Mouse (Mus musculus) 3T3-L1 (cell line): ENCODE data around the gene Tbc1d14.

ENCODE experiments used
- DNase-seq: peaks from one replicate; pipeline ENCODE4 v3.0.0-alpha.2; 2015; ENCODE audit warnings: low read depth, low spot score

Gene Tbc1d14

DNA sequence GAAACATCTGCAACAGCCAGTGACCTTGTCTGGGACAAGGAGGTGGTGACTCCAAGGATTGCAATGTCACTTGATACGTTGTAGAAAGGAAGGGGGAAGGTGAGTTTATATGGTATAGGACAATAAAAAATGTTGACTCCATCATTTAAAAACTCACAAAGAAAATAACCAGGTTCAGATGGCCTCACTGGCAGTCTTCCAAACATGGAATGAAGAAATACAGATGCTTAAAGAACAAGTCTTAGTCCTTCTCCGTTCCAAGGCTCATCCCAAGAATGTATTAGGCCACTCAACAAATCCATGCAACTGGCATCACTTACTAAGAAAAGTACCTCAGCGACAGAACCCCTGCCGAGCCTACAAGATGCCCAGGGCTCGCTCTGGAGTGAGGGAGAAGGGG is 38.6 kb downstream of the Tbc1d14 start:
- DNase-seq: peak; percentile 81

DNA sequence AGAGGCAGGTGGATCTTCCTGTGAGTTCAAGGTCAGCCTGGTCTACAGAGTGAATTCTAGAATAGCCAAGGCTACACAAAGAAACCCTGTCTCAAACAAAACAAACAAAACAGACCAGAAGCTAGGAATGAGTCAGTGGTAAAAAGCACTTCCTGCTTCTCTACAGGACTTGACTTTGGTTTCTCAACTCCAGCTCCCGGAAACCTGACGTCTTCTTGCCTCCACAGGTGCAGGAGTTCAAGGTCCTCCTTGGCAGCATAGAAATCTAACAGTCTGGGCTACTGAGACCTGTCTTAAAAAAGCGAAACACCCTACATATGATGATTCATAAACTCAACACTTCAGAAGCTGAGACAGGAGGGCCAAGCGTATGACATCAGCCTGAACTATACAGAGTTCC is 39.2 kb downstream of the Tbc1d14 start:
- DNase-seq: peak; percentile 54

GRCm38 (mm10) chr5:36553056-36553606 is 39.9 kb downstream of the Tbc1d14 start:
- no peak for DNase-seq

DNA sequence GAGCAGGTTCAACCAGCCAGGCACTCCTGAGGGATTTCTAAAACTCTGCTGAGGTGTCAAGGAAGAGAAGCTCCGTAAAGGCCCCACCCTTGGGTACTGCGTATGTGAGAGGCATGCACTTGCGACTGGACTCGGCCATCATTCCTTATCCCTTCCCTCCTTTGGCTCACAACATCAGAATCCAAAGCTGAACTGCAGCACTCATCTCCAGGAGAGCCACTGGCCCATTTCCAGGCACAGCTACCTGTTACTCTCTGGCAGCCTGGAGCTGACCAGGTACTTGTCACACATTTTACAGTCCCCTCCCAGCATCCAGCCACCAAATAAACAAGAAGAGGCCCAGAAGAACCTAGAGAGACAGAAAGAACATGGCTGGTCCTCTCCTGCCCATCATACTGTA is 40.7 kb downstream of the Tbc1d14 start:
- DNase-seq: no peak

GRCm38 (mm10) chr5:36549243-36549642 is 43.8 kb downstream of the Tbc1d14 start:
- DNase-seq: no peak

DNA sequence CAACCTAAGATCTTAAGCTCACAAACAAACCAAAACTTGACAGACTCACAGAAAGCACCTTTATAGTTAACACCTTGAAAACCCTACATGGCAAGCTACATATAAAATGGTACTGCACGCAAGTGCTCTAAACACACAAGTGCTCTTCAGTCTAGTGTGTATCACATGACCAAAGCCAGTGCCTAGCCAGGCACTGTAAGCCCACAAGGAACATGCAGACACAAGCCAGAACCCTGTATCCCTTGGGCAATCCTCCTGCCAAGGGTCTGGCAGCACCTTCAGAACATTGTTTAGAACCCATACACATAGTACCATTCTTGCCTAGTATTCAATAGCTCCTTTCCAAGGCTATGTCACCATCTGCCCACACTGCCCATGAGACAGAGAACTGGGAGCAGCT is 48.3 kb downstream of the Tbc1d14 start:
- no peak for DNase-seq

GRCm38 (mm10) chr5:36540928-36541327 is 52.1 kb downstream of the Tbc1d14 start:
- DNase-seq: no peak

DNA sequence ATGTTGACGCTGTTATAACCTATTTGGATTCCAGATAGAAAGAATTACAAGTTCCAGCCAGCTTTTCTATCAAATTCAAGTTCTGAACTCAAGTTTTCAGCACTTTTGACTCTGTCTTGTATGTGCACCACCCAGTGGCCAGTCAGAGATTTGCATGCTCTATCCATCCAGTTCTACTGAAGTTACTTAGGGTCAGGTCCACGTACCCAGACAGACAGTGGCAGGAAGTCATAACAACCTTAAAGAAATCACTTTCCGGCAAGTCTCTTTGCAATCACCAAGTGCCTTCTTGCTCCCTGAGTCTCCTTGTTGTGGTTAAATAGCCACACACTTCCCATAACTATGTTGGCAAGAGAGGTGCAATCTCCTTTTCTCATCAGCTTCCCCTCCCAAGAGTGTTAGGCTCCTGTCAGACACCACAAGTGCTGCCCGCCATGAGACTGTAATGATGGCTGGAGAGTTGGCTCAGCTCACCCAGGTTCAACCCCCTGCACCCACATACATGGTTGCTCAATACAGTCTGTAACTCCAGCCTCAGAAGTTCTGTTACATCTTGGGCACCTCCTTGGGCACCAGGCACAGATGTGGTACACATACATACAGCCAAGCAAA is 54.4 kb downstream of the Tbc1d14 start:
- DNase-seq: peak; percentile 79

GRCm38 (mm10) chr5:36536424-36536823 is 56.7 kb downstream of the Tbc1d14 start:
- DNase-seq: no peak

DNA sequence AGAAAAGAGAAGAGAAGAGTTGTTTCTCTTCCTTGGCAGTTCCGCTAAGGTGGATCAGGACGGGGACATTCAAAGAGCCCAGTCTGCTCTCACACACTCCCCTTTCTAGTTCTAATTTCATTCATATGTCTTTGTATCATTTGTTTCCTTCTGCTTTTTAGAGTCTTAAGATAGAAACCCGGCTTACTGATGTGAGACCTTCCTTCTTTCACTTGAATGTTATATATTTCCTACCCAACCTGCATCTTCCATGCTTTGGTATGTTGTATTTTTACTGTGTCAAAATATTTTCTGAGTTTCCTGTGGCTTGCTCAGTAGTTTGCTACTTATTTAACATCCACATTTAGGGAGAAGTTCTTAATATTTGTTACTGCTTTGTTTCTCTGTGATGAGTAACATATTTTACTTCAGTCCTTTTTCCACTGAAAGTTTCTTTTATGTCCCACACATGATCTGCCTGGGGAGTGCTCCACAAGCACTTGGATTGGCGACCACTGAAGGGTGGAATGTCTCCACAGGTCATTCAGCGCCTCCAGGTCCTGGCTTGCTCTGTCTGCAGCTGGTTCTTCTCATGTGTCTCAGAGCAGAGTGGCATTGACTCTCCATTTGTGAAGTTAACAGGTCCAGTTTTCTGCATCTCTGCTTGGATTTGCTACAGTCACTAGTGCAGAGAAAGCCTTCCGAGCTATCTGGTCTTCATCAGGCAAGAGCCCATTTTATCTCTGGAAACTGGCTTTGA is 57.5 kb downstream of the Tbc1d14 start:
- DNase-seq: no peak

DNA sequence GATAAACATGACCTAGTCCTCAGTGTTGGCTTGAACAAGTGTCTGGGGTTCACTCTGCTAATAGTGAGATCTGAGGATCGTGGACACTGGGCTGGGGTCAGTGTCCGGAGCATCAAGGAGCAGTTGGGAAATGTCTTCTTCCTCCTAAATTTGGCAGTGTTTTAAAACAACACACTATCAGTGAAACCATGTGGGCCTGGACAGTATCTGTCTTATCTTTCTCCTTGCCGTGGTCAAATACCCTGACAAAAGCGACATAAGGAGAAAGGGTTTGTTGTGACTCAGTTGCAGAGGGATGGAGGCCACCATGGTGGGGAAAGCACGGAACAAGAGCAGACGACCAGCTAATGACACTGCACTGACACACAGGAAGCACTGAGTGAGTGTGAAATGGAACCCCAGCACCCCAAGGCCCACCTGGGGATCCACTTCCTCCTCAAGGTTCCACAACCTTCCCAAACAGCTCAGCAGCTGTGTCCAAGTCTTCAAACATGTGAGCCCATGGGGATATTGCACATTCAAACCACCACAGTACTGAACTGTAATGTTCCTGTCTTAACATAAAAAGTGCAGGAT is 58.5 kb downstream of the Tbc1d14 start:
- no peak for DNase-seq

GRCm38 (mm10) chr5:36530129-36530751 is 62.8 kb downstream of the Tbc1d14 start:
- DNase-seq: peak; percentile 96

GRCm38 (mm10) chr5:36529698-36530097 is 63.4 kb downstream of the Tbc1d14 start:
- DNase-seq: peak; percentile 50

DNA sequence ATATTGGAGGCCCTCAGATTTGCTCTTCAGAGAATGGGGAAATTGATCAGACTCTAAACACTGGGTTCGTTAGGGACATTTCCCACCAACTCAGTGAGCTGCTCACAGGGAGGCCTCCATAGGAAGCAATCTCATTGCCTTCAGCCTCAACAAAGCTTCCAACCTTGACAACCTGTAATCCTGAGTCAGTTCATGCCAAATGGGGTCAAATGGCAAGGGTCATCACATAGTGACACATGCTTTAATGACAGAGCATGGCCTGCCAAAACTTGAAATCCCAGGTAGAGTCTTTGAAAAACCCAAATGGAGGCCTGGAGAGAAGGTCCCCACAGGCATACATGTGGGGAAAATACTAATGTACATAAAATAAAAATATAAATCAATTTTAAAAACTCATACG is 66.2 kb downstream of the Tbc1d14 start:
- DNase-seq: no peak

GRCm38 (mm10) chr5:36526274-36526673 is 66.8 kb downstream of the Tbc1d14 start:
- DNase-seq: peak; percentile 52

GRCm38 (mm10) chr5:36525216-36525615 is 67.9 kb downstream of the Tbc1d14 start:
- DNase-seq: no peak

GRCm38 (mm10) chr5:36523219-36523703 is 69.8 kb downstream of the Tbc1d14 start:
- DNase-seq: no peak

- DNase-seq: no peak
Measured at GRCm38 (mm10) chr5:36522782-36523181, 70.3 kb downstream of the Tbc1d14 start.

DNA sequence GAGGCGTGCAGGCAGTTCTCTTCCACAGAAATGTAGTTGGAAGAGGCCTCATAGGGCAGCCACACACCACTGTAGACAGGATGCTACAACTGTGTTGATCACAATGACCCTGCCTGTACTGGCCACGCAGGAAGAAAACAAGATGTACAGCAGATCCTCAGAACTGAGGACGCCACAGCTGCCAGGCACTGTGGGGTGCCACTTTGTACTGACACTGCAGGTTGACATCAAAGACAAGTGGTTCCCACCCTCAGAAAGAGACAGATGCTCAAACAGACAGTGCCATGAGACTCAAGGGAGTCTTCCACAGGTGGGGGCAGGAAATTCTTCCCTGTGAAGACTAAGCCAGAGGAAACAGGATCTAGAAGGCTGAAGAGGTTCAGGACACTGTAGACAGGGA is 73.3 kb downstream of the Tbc1d14 start:
- DNase-seq: no peak

DNA sequence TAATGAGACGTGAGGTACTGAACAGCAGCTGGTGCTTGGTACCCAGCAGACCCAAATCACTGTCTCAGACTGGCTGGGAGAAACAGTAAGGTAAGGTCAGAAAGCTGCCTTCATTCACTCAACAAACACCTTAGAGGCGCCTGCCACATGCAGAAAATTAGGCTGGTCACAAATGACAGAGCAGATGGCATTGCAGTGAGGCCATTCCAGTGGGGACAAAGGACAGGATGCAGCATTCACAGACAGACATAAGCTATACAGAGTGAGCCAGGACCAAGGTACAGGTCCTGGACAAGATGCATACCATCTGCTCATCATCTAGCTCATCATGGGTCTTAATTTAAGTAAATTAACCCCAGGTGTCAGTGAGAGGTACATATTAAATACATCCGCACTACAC is 75.5 kb downstream of the Tbc1d14 start:
- DNase-seq: no peak

- no peak for DNase-seq
Measured at GRCm38 (mm10) chr5:36515558-36515957, 77.5 kb downstream of the Tbc1d14 start.

GRCm38 (mm10) chr5:36515126-36515525 is 78.0 kb downstream of the Tbc1d14 start:
- DNase-seq: no peak
